Comparison of ENCODE assay signal across 9 mouse cellular contexts in genomic region chr4:119631115-119631919, GRCm38 (mm10). TPM values are rescaled to one million over a fixed set of nuclear protein-coding genes. Genes with fewer than 3 reads are reported as not detected.
DNase-seq lines count a peak whose midpoint lies in the region; ATAC-seq and TF ChIP-seq lines count a peak whose summit lies in the region.
"Had no signal": no experiment of that assay in that cellular context is flagged by ENCODE, and none has a peak within 500 bp of the region (broad histone marks: within the 10 kb centered on the region; RNA-seq: fewer than 3 reads in every experiment).

No protein-coding gene starts in this region.

- no peak overlapping the region for H3K4me3 ChIP-seq in testis, adult 2 months (ENCODE audit: control insufficient read depth, low read depth, low read length)
- H3K4me3 ChIP-seq in heart, embryonic 10.5 days, result no peak overlapping the region
- no peak overlapping the region for H3K4me3 ChIP-seq in kidney, postnatal 0 days (replicated peaks; ENCODE audit: low read depth, low read length)
- no peak overlapping the region for H3K4me3 ChIP-seq in liver, embryonic 13.5 days (replicated peaks)
- H3K4me3 ChIP-seq: hindbrain, embryonic 15.5 days had no signal

- WGBS in heart, embryonic 10.5 days, result 35% methylated on average over 11 of the region's 11 CpGs
- WGBS in kidney, postnatal 0 days, result 31% methylated on average over 11 of the region's 11 CpGs
- 49% methylated on average over 11 of the region's 11 CpGs for WGBS in liver, embryonic 13.5 days (ENCODE audit: insufficient replicate concordance)

- DNase-seq in testis, postnatal 14 days (ENCODE audit: low spot score), result no peak
- peak; percentile 78 for DNase-seq in cerebellum, postnatal 10 days
- peak; percentile 88 for DNase-seq in heart, embryonic 10.5 days (ENCODE audit: low spot score)
- peak; percentile 79 for DNase-seq in kidney, postnatal 0 days (ENCODE audit: low spot score)
- no peak for DNase-seq in liver, embryonic 13.5 days
- no peak for DNase-seq in testis, postnatal 10 days (ENCODE audit: low spot score)

- TF ChIP-seq CTCF in testis, adult 2 months (IDR thresholded peaks at IDR 0.05; ENCODE audit: control insufficient read depth, insufficient read depth, insufficient replicate concordance, low read depth, low read length), result peak; percentile 60; the same call in 1 of the 2 replicates
- peak; percentile 85 for TF ChIP-seq CTCF in kidney, postnatal 0 days (IDR thresholded peaks at IDR 0.05; ENCODE audit: low read depth)

- peaks cover 2% of the 10 kb centered on the region; the same call in 1 of the 2 replicates for H3K36me3 ChIP-seq in testis, adult 2 months (ENCODE audit: control insufficient read depth, insufficient read depth, low read length)
- H3K36me3 ChIP-seq in heart, embryonic 10.5 days, result peaks cover 14% of the 10 kb centered on the region
- H3K36me3 ChIP-seq in kidney, postnatal 0 days (ENCODE audit: insufficient read depth, low read length), result peaks cover 17% of the 10 kb centered on the region
- peaks cover 17% of the 10 kb centered on the region for H3K36me3 ChIP-seq in liver, embryonic 13.5 days

- H3K27me3 ChIP-seq in testis, adult 2 months (ENCODE audit: control insufficient read depth, insufficient read depth, low read length), result no peaks in the 10 kb centered on the region
- no peaks in the 10 kb centered on the region for H3K27me3 ChIP-seq in heart, embryonic 10.5 days (ENCODE audit: insufficient read depth, poor library complexity, severe bottlenecking)
- H3K27me3 ChIP-seq in kidney, postnatal 0 days (ENCODE audit: insufficient read depth, low read length), result no peaks in the 10 kb centered on the region
- no peaks in the 10 kb centered on the region for H3K27me3 ChIP-seq in liver, embryonic 13.5 days
- H3K27me3 ChIP-seq: hindbrain, embryonic 15.5 days had no signal

- H3K9ac ChIP-seq in kidney, postnatal 0 days (ENCODE audit: low read depth, low read length), result no peak overlapping the region
- no peak overlapping the region for H3K9ac ChIP-seq in liver, embryonic 13.5 days
- H3K9ac ChIP-seq: hindbrain, embryonic 15.5 days had no signal

- TF ChIP-seq POLR2A in testis, adult 2 months (IDR thresholded peaks at IDR 0.05; ENCODE audit: control insufficient read depth, low read depth, low read length), result no peak

- no peak overlapping the region for H3K27ac ChIP-seq in testis, adult 2 months (ENCODE audit: control insufficient read depth, insufficient read depth, low read depth, low read length)
- H3K27ac ChIP-seq in heart, embryonic 10.5 days, result peak overlapping the region; percentile 83
- H3K27ac ChIP-seq in kidney, postnatal 0 days, result peak overlapping the region; percentile 43; the same call in 1 of the 2 replicates
- peak overlapping the region; percentile 8; the same call in 1 of the 2 replicates for H3K27ac ChIP-seq in liver, embryonic 13.5 days
- H3K27ac ChIP-seq: hindbrain, embryonic 15.5 days had no signal

- ATAC-seq in kidney, postnatal 0 days (replicated peaks; ENCODE audit: low FRiP score, low read depth), result peak; percentile 76
- ATAC-seq in liver, embryonic 13.5 days (ENCODE audit: low read depth), result peak; percentile 50
- ATAC-seq in neutrophil, adult 5-6 weeks (ENCODE audit: extremely low read depth, insufficient number of reproducible peaks, low FRiP score, poor library complexity, severe bottlenecking), result peak; percentile 20; the same call in 1 of the 2 replicates

- H3K9me3 ChIP-seq in heart, embryonic 10.5 days, result no peaks in the 10 kb centered on the region
- H3K9me3 ChIP-seq in kidney, postnatal 0 days (replicated peaks; ENCODE audit: low read length), result no peaks in the 10 kb centered on the region
- no peaks in the 10 kb centered on the region for H3K9me3 ChIP-seq in liver, embryonic 13.5 days (replicated peaks)
- H3K9me3 ChIP-seq: hindbrain, embryonic 15.5 days had no signal

- no peak overlapping the region for H3K4me2 ChIP-seq in kidney, postnatal 0 days (ENCODE audit: low read length)
- no peak overlapping the region for H3K4me2 ChIP-seq in liver, embryonic 13.5 days
- H3K4me2 ChIP-seq: hindbrain, embryonic 15.5 days had no signal

- H3K4me1 ChIP-seq in testis, adult 2 months (ENCODE audit: control insufficient read depth, insufficient read depth, low read length), result no peaks in the 10 kb centered on the region
- H3K4me1 ChIP-seq in heart, embryonic 10.5 days, result peaks cover 74% of the 10 kb centered on the region
- H3K4me1 ChIP-seq in kidney, postnatal 0 days (replicated peaks; ENCODE audit: insufficient read depth, low read length), result 0 out of 2 replicates have a peak, but pooled peaks cover 6% of the 10 kb centered on the region
- H3K4me1 ChIP-seq in liver, embryonic 13.5 days (replicated peaks), result peaks cover 27% of the 10 kb centered on the region

RNA-seq across cellular contexts. Expression of gene Guca2a, which starts 6.2 kb away (rescaled TPM):
- 0.78 and 1.3 TPM in 2 replicates for polyA plus RNA-seq in testis, adult 2 months (2012; rRNA removed)
- polyA plus RNA-seq in heart, embryonic 10.5 days (2016; fragmentation: Nextera tagmentation; extraction: Ambion mirVana), result 0.26 TPM in 1 of 2 replicates, not detected in the other
- polyA plus RNA-seq in kidney, postnatal 0 days (2015; fragmentation: Nextera tagmentation; extraction: Ambion mirVana), result 20.1 and 27.0 TPM in 2 replicates
- 0.20 TPM in 1 of 2 replicates, not detected in the other for polyA plus RNA-seq in liver, embryonic 13.5 days (2015; fragmentation: Nextera tagmentation; extraction: Ambion mirVana)
- total RNA-seq in neutrophil, adult 5-6 weeks (2017), result not detected in 2 replicates
- polyA plus RNA-seq: hindbrain, embryonic 15.5 days had no signal

RNA-seq across cellular contexts. Expression of gene Guca2b, which starts 27.4 kb away (rescaled TPM):
- 0.48 and 3.0 TPM in 2 replicates for polyA plus RNA-seq in testis, adult 2 months (2012; rRNA removed)
- polyA plus RNA-seq in heart, embryonic 10.5 days (2016; fragmentation: Nextera tagmentation; extraction: Ambion mirVana), result not detected in 2 replicates
- polyA plus RNA-seq in kidney, postnatal 0 days (2015; fragmentation: Nextera tagmentation; extraction: Ambion mirVana), result 21.3 and 37.1 TPM in 2 replicates
- not detected in 2 replicates for polyA plus RNA-seq in liver, embryonic 13.5 days (2015; fragmentation: Nextera tagmentation; extraction: Ambion mirVana)
- total RNA-seq in neutrophil, adult 5-6 weeks (2017), result not detected in 2 replicates
- polyA plus RNA-seq: hindbrain, embryonic 15.5 days had no signal

Comparison
In these comparisons a context has a peak if more than half of its experiments do, and no peak if none do; other contexts are left out.
1. DNase-seq: peak in cerebellum, postnatal 10 days (2 of 2), heart, embryonic 10.5 days (single experiment) and kidney, postnatal 0 days (single experiment); none in testis, postnatal 14 days (single experiment), liver, embryonic 13.5 days (single experiment) and testis, postnatal 10 days (single experiment).
2. ATAC-seq: peak in every context shown above with its lines; median percentile 76 in kidney, postnatal 0 days; 50 in liver, embryonic 13.5 days; 20 in neutrophil, adult 5-6 weeks.